Mouse (Mus musculus): ENCODE measurements around the gene Prickle2. TPM values are rescaled to one million over a fixed set of nuclear protein-coding genes. Genes with fewer than 3 reads are reported as not detected.

The Prickle2 gene
- 6.4 and 6.6 TPM in 2 replicates for polyA plus RNA-seq (2014; fragmentation: Nextera tagmentation; extraction: Ambion mirVana)

GRCm38 (mm10) chr6:92706145-92706466 lies at the start of gene Prickle2:
Prickle2 (minus strand) TSS chr6:92706155.
- H3K4me1 ChIP-seq (ENCODE audit: control insufficient read depth, insufficient read depth, low read length) = peaks cover 4% of the 10 kb centered on the region; the same call in 1 of the 2 replicates
- peak within 1 kb of the TSS; percentile 70 for H3K9ac ChIP-seq (ENCODE audit: low read depth, low read length)
- ATAC-seq (replicated peaks; ENCODE audit: insufficient number of reproducible peaks, low FRiP score, low TSS enrichment) = peak; percentile 81
- H3K4me2 ChIP-seq = peak within 1 kb of the TSS; percentile 99
- H3K9me3 ChIP-seq (replicated peaks; ENCODE audit: control insufficient read depth, low read length) = no peaks in the 10 kb centered on the region
- under 1% methylated on average over 20 of the region's 24 CpGs for WGBS (ENCODE audit: insufficient replicate concordance)
- peak within 1 kb of the TSS; percentile 73 for H3K4me3 ChIP-seq (ENCODE audit: low read depth, low read length)
- no peaks in the 10 kb centered on the region for H3K36me3 ChIP-seq (ENCODE audit: control insufficient read depth, insufficient read depth, low read length)
- no peak within 1 kb of the TSS for H3K27ac ChIP-seq (ENCODE audit: low read depth, low read length)
- peaks cover 2% of the 10 kb centered on the region; the same call in 1 of the 2 replicates for H3K27me3 ChIP-seq (ENCODE audit: control insufficient read depth, insufficient read depth, low read length)

DNA sequence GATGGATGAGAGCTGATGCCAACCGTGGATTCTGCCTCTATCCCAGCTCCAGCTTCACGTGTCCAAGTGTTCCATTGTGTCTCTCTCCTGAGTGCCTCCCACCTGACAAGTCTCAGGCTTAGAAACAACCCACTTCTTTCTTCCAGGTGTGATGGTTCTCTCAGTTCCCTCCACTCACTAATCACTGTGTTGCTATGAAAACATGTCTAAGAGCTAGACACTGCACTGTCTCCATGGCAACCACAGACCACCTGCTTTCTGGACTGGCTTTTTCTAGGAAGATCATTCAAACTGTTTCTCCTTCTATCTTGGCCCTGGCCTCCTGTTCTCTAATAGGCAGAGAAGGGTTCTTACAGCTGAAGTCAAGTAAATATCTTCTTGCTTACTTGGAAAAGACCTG lies 46.8 kb upstream of the Prickle2 start:
- Histone ChIP-seq H3K9me3 (replicated peaks; ENCODE audit: control insufficient read depth, low read length) (no peaks in the 10 kb centered on the region), H3K9ac (ENCODE audit: low read depth, low read length) (no peak overlapping the region), H3K4me2 (no peak overlapping the region), H3K27me3 (ENCODE audit: control insufficient read depth, insufficient read depth, low read length) (no peaks in the 10 kb centered on the region), H3K4me1 (ENCODE audit: control insufficient read depth, insufficient read depth, low read length) (no peaks in the 10 kb centered on the region), H3K27ac (ENCODE audit: low read depth, low read length) (no peak overlapping the region), H3K36me3 (ENCODE audit: control insufficient read depth, insufficient read depth, low read length) (no peaks in the 10 kb centered on the region), H3K4me3 (ENCODE audit: low read depth, low read length) (no peak overlapping the region)
- 74% methylated on average over 2 of the region's 2 CpGs for WGBS (ENCODE audit: insufficient replicate concordance)
- no peak for ATAC-seq (replicated peaks; ENCODE audit: insufficient number of reproducible peaks, low FRiP score, low TSS enrichment)

GRCm38 (mm10) chr6:92749420-92749819 lies 43.5 kb upstream of the Prickle2 start:
- H3K4me2 ChIP-seq = no peak overlapping the region
- H3K9me3 ChIP-seq (replicated peaks; ENCODE audit: control insufficient read depth, low read length) = no peaks in the 10 kb centered on the region
- 35% methylated on average over 4 of the region's 4 CpGs for WGBS (ENCODE audit: insufficient replicate concordance)
- no peak overlapping the region for H3K4me3 ChIP-seq (ENCODE audit: low read depth, low read length)
- no peaks in the 10 kb centered on the region for H3K36me3 ChIP-seq (ENCODE audit: control insufficient read depth, insufficient read depth, low read length)
- no peaks in the 10 kb centered on the region for H3K27me3 ChIP-seq (ENCODE audit: control insufficient read depth, insufficient read depth, low read length)
- no peaks in the 10 kb centered on the region for H3K4me1 ChIP-seq (ENCODE audit: control insufficient read depth, insufficient read depth, low read length)
- no peak for ATAC-seq (replicated peaks; ENCODE audit: insufficient number of reproducible peaks, low FRiP score, low TSS enrichment)
- H3K27ac ChIP-seq (ENCODE audit: low read depth, low read length) = no peak overlapping the region
- H3K9ac ChIP-seq (ENCODE audit: low read depth, low read length) = no peak overlapping the region

DNA sequence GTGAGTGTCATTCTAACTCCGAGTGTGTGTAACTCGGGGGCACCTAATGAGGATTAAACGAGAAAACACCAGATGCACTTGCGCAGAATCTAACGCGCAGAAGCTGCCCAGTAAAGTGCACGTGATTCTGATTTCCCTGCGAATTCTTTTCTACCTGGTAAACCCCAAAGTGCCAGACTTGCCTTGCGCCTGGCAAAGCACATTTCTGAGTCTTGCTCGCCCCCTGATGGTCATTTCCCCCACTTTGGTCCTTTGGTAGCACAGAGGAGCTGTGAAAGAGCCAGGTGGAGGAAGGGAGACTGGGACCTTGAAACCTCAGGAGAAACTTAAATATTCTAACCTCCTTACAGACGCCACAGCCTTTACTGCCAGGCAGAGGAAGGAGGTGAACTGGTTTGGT lies 37.6 kb upstream of the Prickle2 start:
- 9% methylated on average over 11 of the region's 11 CpGs for WGBS (ENCODE audit: insufficient replicate concordance)
- no peak for ATAC-seq (replicated peaks; ENCODE audit: insufficient number of reproducible peaks, low FRiP score, low TSS enrichment)
- H3K9me3 ChIP-seq (replicated peaks; ENCODE audit: control insufficient read depth, low read length) = no peaks in the 10 kb centered on the region
- peak overlapping the region; percentile 45 for H3K4me2 ChIP-seq
- no peaks in the 10 kb centered on the region for H3K4me1 ChIP-seq (ENCODE audit: control insufficient read depth, insufficient read depth, low read length)
- H3K36me3 ChIP-seq (ENCODE audit: control insufficient read depth, insufficient read depth, low read length) = no peaks in the 10 kb centered on the region
- no peak overlapping the region for H3K9ac ChIP-seq (ENCODE audit: low read depth, low read length)
- no peak overlapping the region for H3K4me3 ChIP-seq (ENCODE audit: low read depth, low read length)
- H3K27me3 ChIP-seq (ENCODE audit: control insufficient read depth, insufficient read depth, low read length) = no peaks in the 10 kb centered on the region
- H3K27ac ChIP-seq (ENCODE audit: low read depth, low read length) = no peak overlapping the region

DNA sequence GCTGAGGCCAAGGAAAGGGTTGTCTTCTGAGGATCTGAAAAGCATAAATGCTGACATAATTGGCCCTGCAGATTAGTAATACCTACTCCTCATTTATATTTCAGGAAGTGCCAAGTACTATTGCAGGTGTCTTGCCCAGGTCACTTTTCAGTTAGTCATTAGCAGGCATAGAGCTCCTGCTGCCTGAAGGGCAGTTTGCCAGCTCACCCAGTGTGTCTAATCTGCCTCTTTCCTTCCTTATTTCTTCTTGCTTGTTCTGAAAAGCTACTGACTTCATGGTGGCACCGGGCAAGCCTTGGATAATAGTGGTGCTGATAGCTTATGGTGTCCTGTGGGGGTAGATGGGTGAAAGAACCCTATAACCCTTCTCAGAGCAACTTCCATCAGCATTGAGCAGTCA lies 31.2 kb upstream of the Prickle2 start:
- no peak overlapping the region for H3K27ac ChIP-seq (ENCODE audit: low read depth, low read length)
- H3K4me2 ChIP-seq = no peak overlapping the region
- no peak overlapping the region for H3K9ac ChIP-seq (ENCODE audit: low read depth, low read length)
- ATAC-seq (replicated peaks; ENCODE audit: insufficient number of reproducible peaks, low FRiP score, low TSS enrichment) = no peak
- no peak overlapping the region for H3K4me3 ChIP-seq (ENCODE audit: low read depth, low read length)
- H3K9me3 ChIP-seq (replicated peaks; ENCODE audit: control insufficient read depth, low read length) = no peaks in the 10 kb centered on the region; the same call in 1 of the 2 replicates
- 66% methylated on average over 1 of the region's 1 CpGs for WGBS (ENCODE audit: insufficient replicate concordance)
- H3K4me1 ChIP-seq (ENCODE audit: control insufficient read depth, insufficient read depth, low read length) = no peaks in the 10 kb centered on the region
- H3K36me3 ChIP-seq (ENCODE audit: control insufficient read depth, insufficient read depth, low read length) = no peaks in the 10 kb centered on the region
- H3K27me3 ChIP-seq (ENCODE audit: control insufficient read depth, insufficient read depth, low read length) = no peaks in the 10 kb centered on the region

- Histone ChIP-seq H3K27me3 (ENCODE audit: control insufficient read depth, insufficient read depth, low read length) (no peaks in the 10 kb centered on the region), H3K4me2 (no peak overlapping the region), H3K4me1 (ENCODE audit: control insufficient read depth, insufficient read depth, low read length) (no peaks in the 10 kb centered on the region; the same call in 1 of the 2 replicates), H3K9ac (ENCODE audit: low read depth, low read length) (no peak overlapping the region), H3K27ac (ENCODE audit: low read depth, low read length) (no peak overlapping the region), H3K9me3 (replicated peaks; ENCODE audit: control insufficient read depth, low read length) (no peaks in the 10 kb centered on the region; the same call in 1 of the 2 replicates), H3K4me3 (ENCODE audit: low read depth, low read length) (no peak overlapping the region), H3K36me3 (ENCODE audit: control insufficient read depth, insufficient read depth, low read length) (no peaks in the 10 kb centered on the region)
- no peak for ATAC-seq (replicated peaks; ENCODE audit: insufficient number of reproducible peaks, low FRiP score, low TSS enrichment)
These were observed 27.7 kb upstream of the Prickle2 start for GRCm38 (mm10) chr6:92733651-92734050.

GRCm38 (mm10) chr6:92728514-92728913 lies 22.6 kb upstream of the Prickle2 start:
- H3K4me2 ChIP-seq = peak overlapping the region; percentile 43
- no peak for ATAC-seq (replicated peaks; ENCODE audit: insufficient number of reproducible peaks, low FRiP score, low TSS enrichment)

DNA sequence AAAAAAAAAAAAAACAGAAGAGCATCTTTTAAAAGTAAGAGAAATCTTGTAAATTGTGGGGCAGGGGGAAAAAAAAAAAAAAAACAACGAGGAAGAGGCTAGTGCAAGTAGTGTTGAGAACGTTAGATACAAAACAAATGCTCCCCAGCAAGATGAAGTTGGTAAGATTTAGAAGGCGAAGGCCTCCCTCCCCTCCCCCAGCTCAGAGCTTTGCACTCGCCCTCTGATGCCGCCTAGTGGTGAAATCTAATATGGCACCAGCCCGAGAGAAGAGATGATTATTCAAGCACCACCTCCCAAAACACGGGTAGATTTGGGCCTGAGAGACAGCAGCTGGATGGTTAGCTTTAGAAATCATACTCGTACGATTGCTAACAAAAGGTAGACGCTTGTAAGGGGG lies 22.1 kb upstream of the Prickle2 start:
- H3K4me2 ChIP-seq = peak overlapping the region; percentile 43
- H3K27me3 ChIP-seq (ENCODE audit: control insufficient read depth, insufficient read depth, low read length) = no peaks in the 10 kb centered on the region
- peaks cover 3% of the 10 kb centered on the region; the same call in 1 of the 2 replicates for H3K4me1 ChIP-seq (ENCODE audit: control insufficient read depth, insufficient read depth, low read length)
- H3K9ac ChIP-seq (ENCODE audit: low read depth, low read length) = peak overlapping the region; percentile 28; the same call in 1 of the 2 replicates
- H3K4me3 ChIP-seq (ENCODE audit: low read depth, low read length) = no peak overlapping the region
- no peak overlapping the region for H3K27ac ChIP-seq (ENCODE audit: low read depth, low read length)
- no peaks in the 10 kb centered on the region for H3K36me3 ChIP-seq (ENCODE audit: control insufficient read depth, insufficient read depth, low read length)
- H3K9me3 ChIP-seq (replicated peaks; ENCODE audit: control insufficient read depth, low read length) = no peaks in the 10 kb centered on the region
- 5% methylated on average over 10 of the region's 10 CpGs for WGBS (ENCODE audit: insufficient replicate concordance)
- no peak for ATAC-seq (replicated peaks; ENCODE audit: insufficient number of reproducible peaks, low FRiP score, low TSS enrichment)

More at GRCm38 (mm10) chr6:92728514-92728913, 22.6 kb upstream of the Prickle2 start:
- Histone ChIP-seq H3K9me3 (replicated peaks; ENCODE audit: control insufficient read depth, low read length) (no peaks in the 10 kb centered on the region), H3K36me3 (ENCODE audit: control insufficient read depth, insufficient read depth, low read length) (no peaks in the 10 kb centered on the region), H3K9ac (ENCODE audit: low read depth, low read length) (peak overlapping the region; percentile 28; the same call in 1 of the 2 replicates), H3K4me3 (ENCODE audit: low read depth, low read length) (no peak overlapping the region), H3K4me1 (ENCODE audit: control insufficient read depth, insufficient read depth, low read length) (peaks cover 3% of the 10 kb centered on the region; the same call in 1 of the 2 replicates), H3K27ac (ENCODE audit: low read depth, low read length) (no peak overlapping the region), H3K27me3 (ENCODE audit: control insufficient read depth, insufficient read depth, low read length) (no peaks in the 10 kb centered on the region)
- 34% methylated on average over 7 of the region's 7 CpGs for WGBS (ENCODE audit: insufficient replicate concordance)

DNA sequence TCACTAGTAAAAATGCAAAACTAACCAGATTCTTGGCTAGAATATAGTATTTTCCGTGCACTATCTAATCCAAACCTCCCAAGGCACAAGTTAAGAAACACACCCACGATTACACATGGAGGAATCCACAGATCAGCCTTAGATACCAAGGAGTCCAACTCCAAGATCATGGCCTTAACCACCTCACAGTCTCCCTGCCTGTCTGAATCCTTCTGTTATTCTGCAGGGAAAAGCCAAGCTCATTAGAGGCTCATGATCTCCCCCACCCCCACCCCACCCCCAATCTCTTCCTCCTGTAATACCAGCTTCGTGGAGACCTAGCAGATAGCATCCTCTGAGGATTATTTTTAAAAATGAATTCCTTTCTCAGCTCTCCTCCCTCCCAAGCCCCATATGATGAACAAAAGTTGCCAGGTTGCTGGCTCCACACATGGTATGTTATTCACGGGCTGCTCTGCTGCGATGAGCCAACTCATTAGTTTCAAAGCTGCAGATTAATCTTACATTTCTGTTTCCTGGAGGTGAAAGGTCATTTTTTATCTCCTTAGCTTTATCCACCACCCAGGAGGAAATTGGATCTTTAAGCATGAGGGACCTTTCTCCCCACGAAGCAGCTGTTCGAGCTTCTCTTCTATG lies 21.5 kb upstream of the Prickle2 start:
- no peak overlapping the region for H3K9ac ChIP-seq (ENCODE audit: low read depth, low read length)
- H3K27ac ChIP-seq (ENCODE audit: low read depth, low read length) = no peak overlapping the region
- H3K4me2 ChIP-seq = no peak overlapping the region
- H3K27me3 ChIP-seq (ENCODE audit: control insufficient read depth, insufficient read depth, low read length) = no peaks in the 10 kb centered on the region
- 15% methylated on average over 7 of the region's 7 CpGs for WGBS (ENCODE audit: insufficient replicate concordance)
- no peaks in the 10 kb centered on the region for H3K9me3 ChIP-seq (replicated peaks; ENCODE audit: control insufficient read depth, low read length)
- no peaks in the 10 kb centered on the region for H3K36me3 ChIP-seq (ENCODE audit: control insufficient read depth, insufficient read depth, low read length)
- no peak overlapping the region for H3K4me3 ChIP-seq (ENCODE audit: low read depth, low read length)
- peaks cover 3% of the 10 kb centered on the region; the same call in 1 of the 2 replicates for H3K4me1 ChIP-seq (ENCODE audit: control insufficient read depth, insufficient read depth, low read length)
- ATAC-seq (replicated peaks; ENCODE audit: insufficient number of reproducible peaks, low FRiP score, low TSS enrichment) = no peak

All from heart, embryonic 11.5 days (tissue).